Mouse (Mus musculus): ENCODE measurements around the gene Atp6v1e1. TPM values are rescaled to one million over a fixed set of nuclear protein-coding genes. Genes with fewer than 3 reads are reported as not detected.
A peak's percentile ranks its signal among the peaks of the same experiment; 100 is the strongest.
"Not testable (repeated sequence)": the region's sequence is repeated elsewhere in the genome, so short reads cannot be mapped to it uniquely, and the experiment has no call there.

Gene Atp6v1e1
- polyA plus RNA-seq, 1 experiment from 2014 or later: 135 TPM

- WGBS: 4% methylated on average over 40 of the region's 40 CpGs
- peak within 1 kb of the TSS; percentile 100 for H3K27ac ChIP-seq
Measured at GRCm38 (mm10) chr6:120835474-120836374, 13.1 kb upstream of the Atp6v1e1 start, which contains the start of gene Bcl2l13. Bcl2l13 (plus strand) TSS chr6:120836212.

GRCm38 (mm10) chr6:120834766-120835321 lies 12.3 kb upstream of the Atp6v1e1 start:
- DNase-seq (ENCODE audit: low spot score): no peak
- H3K9me3 ChIP-seq: no peaks in the 10 kb centered on the region
- no peak overlapping the region for H3K4me3 ChIP-seq
- H3K27me3 ChIP-seq (ENCODE audit: insufficient read depth, poor library complexity, severe bottlenecking): no peaks in the 10 kb centered on the region
- H3K27ac ChIP-seq: 0 out of 2 replicates have a peak overlapping the region, but pooled peaks have one; percentile 100
- peaks cover 8% of the 10 kb centered on the region; the same call in 1 of the 2 replicates for H3K4me1 ChIP-seq
- peaks cover 10% of the 10 kb centered on the region for H3K36me3 ChIP-seq
- 79% methylated on average over 4 of the region's 4 CpGs for WGBS

More at GRCm38 (mm10) chr6:120835474-120836374, 13.1 kb upstream of the Atp6v1e1 start, which contains the start of gene Bcl2l13:
- Histone ChIP-seq H3K4me1 (peaks cover 8% of the 10 kb centered on the region; the same call in 1 of the 2 replicates), H3K27me3 (ENCODE audit: insufficient read depth, poor library complexity, severe bottlenecking) (no peaks in the 10 kb centered on the region), H3K9me3 (no peaks in the 10 kb centered on the region), H3K36me3 (peaks cover 19% of the 10 kb centered on the region), H3K4me3 (peak within 1 kb of the TSS; percentile 95)
- DNase-seq (ENCODE audit: low spot score): peak; percentile 98

GRCm38 (mm10) chr6:120832097-120832496 lies 9.5 kb upstream of the Atp6v1e1 start:
- Histone ChIP-seq H3K9me3 (no peaks in the 10 kb centered on the region), H3K36me3 (no peaks in the 10 kb centered on the region), H3K27ac (no peak overlapping the region), H3K27me3 (ENCODE audit: insufficient read depth, poor library complexity, severe bottlenecking) (no peaks in the 10 kb centered on the region), H3K4me1 (peaks cover 8% of the 10 kb centered on the region; the same call in 1 of the 2 replicates), H3K4me3 (no peak overlapping the region)
- WGBS: 43% methylated on average over 4 of the region's 4 CpGs
- peak; percentile 81 for DNase-seq (ENCODE audit: low spot score)

GRCm38 (mm10) chr6:120830866-120831608 lies 8.4 kb upstream of the Atp6v1e1 start:
- Histone ChIP-seq H3K9me3 (no peaks in the 10 kb centered on the region), H3K36me3 (no peaks in the 10 kb centered on the region), H3K27ac (peak overlapping the region; percentile 69), H3K4me1 (peaks cover 8% of the 10 kb centered on the region; the same call in 1 of the 2 replicates), H3K27me3 (ENCODE audit: insufficient read depth, poor library complexity, severe bottlenecking) (no peaks in the 10 kb centered on the region), H3K4me3 (no peak overlapping the region)
- 51% methylated on average over 4 of the region's 4 CpGs for WGBS
- DNase-seq (ENCODE audit: low spot score): peak; percentile 83

- peak overlapping the region; percentile 3; the same call in 1 of the 2 replicates for H3K27ac ChIP-seq
- peaks cover 8% of the 10 kb centered on the region; the same call in 1 of the 2 replicates for H3K4me1 ChIP-seq
- no peaks in the 10 kb centered on the region for H3K36me3 ChIP-seq
- no peak for DNase-seq (ENCODE audit: low spot score)
- 69% methylated on average over 1 of the region's 1 CpGs for WGBS
- no peak overlapping the region for H3K4me3 ChIP-seq
- no peaks in the 10 kb centered on the region for H3K27me3 ChIP-seq (ENCODE audit: insufficient read depth, poor library complexity, severe bottlenecking)
- no peaks in the 10 kb centered on the region for H3K9me3 ChIP-seq
Measured at GRCm38 (mm10) chr6:120830056-120830455, 7.5 kb upstream of the Atp6v1e1 start.

GRCm38 (mm10) chr6:120822937-120823614 lies 483 bp upstream of the Atp6v1e1 start:
- Histone ChIP-seq H3K27ac (peak overlapping the region; percentile 88), H3K4me3 (peak overlapping the region; percentile 81; the same call in 1 of the 2 replicates), H3K36me3 (peaks cover 13% of the 10 kb centered on the region), H3K27me3 (ENCODE audit: insufficient read depth, poor library complexity, severe bottlenecking) (no peaks in the 10 kb centered on the region), H3K4me1 (peaks cover 13% of the 10 kb centered on the region), H3K9me3 (no peaks in the 10 kb centered on the region)
- DNase-seq (ENCODE audit: low spot score): no peak
- 73% methylated on average over 10 of the region's 10 CpGs for WGBS

GRCm38 (mm10) chr6:120821715-120822114 lies 878 bp downstream of the Atp6v1e1 start:
- WGBS: 52% methylated on average over 5 of the region's 5 CpGs
- peaks cover 13% of the 10 kb centered on the region for H3K4me1 ChIP-seq
- peaks cover 25% of the 10 kb centered on the region for H3K36me3 ChIP-seq
- H3K4me3 ChIP-seq: peak overlapping the region; percentile 81
- DNase-seq (ENCODE audit: low spot score): no peak
- H3K27me3 ChIP-seq (ENCODE audit: insufficient read depth, poor library complexity, severe bottlenecking): no peaks in the 10 kb centered on the region
- no peak overlapping the region; the same call in 1 of the 2 replicates for H3K27ac ChIP-seq
- no peaks in the 10 kb centered on the region for H3K9me3 ChIP-seq

- Histone ChIP-seq H3K36me3 (peaks cover 25% of the 10 kb centered on the region), H3K9me3 (no peaks in the 10 kb centered on the region), H3K4me1 (peaks cover 13% of the 10 kb centered on the region), H3K27ac (no peak overlapping the region), H3K4me3 (peak overlapping the region; percentile 81), H3K27me3 (ENCODE audit: insufficient read depth, poor library complexity, severe bottlenecking) (no peaks in the 10 kb centered on the region)
- no peak for DNase-seq (ENCODE audit: low spot score)
- WGBS: 57% methylated on average over 1 of the region's 1 CpGs
Measured at GRCm38 (mm10) chr6:120820941-120821340, 1.7 kb downstream of the Atp6v1e1 start.

- Histone ChIP-seq H3K27me3 (ENCODE audit: insufficient read depth, poor library complexity, severe bottlenecking) (no peaks in the 10 kb centered on the region), H3K4me3 (0 out of 2 replicates have a peak overlapping the region, but pooled peaks have one; percentile 81), H3K9me3 (no peaks in the 10 kb centered on the region), H3K4me1 (peaks cover 13% of the 10 kb centered on the region), H3K36me3 (peaks cover 25% of the 10 kb centered on the region), H3K27ac (no peak overlapping the region)
- WGBS: 89% methylated on average over 5 of the region's 5 CpGs
- DNase-seq (ENCODE audit: low spot score): no peak
Measured at GRCm38 (mm10) chr6:120820144-120820543, 2.4 kb downstream of the Atp6v1e1 start.

- no peak for DNase-seq (ENCODE audit: low spot score)
- Histone ChIP-seq H3K4me3 (no peak overlapping the region), H3K27me3 (ENCODE audit: insufficient read depth, poor library complexity, severe bottlenecking) (no peaks in the 10 kb centered on the region), H3K9me3 (no peaks in the 10 kb centered on the region), H3K36me3 (peaks cover 25% of the 10 kb centered on the region), H3K4me1 (peaks cover 13% of the 10 kb centered on the region), H3K27ac (no peak overlapping the region)
- 97% methylated on average over 2 of the region's 2 CpGs for WGBS
Measured at GRCm38 (mm10) chr6:120819294-120819693, 3.3 kb downstream of the Atp6v1e1 start.

GRCm38 (mm10) chr6:120811999-120812398 lies 10.6 kb downstream of the Atp6v1e1 start:
- DNase-seq (ENCODE audit: low spot score); H3K27ac ChIP-seq; H3K27me3 ChIP-seq (ENCODE audit: insufficient read depth, poor library complexity, severe bottlenecking); H3K4me1 ChIP-seq; H3K4me3 ChIP-seq; H3K9me3 ChIP-seq: not testable (repeated sequence)
- H3K36me3 ChIP-seq: peaks cover 52% of the 10 kb centered on the region
- 94% methylated on average over 10 of the region's 10 CpGs for WGBS

- H3K27ac ChIP-seq: no peak overlapping the region
- no peaks in the 10 kb centered on the region for H3K27me3 ChIP-seq (ENCODE audit: insufficient read depth, poor library complexity, severe bottlenecking)
- WGBS: 92% methylated on average over 4 of the region's 4 CpGs
- peaks cover 90% of the 10 kb centered on the region for H3K36me3 ChIP-seq
- no peaks in the 10 kb centered on the region for H3K4me1 ChIP-seq
- no peak overlapping the region for H3K4me3 ChIP-seq
- no peak for DNase-seq (ENCODE audit: low spot score)
- H3K9me3 ChIP-seq: no peaks in the 10 kb centered on the region
Measured at GRCm38 (mm10) chr6:120807738-120808081, 14.9 kb downstream of the Atp6v1e1 start.

All from heart, embryonic 10.5 days (tissue).